ENCODE assay signal across 10 mouse cellular contexts in the genomic region with DNA sequence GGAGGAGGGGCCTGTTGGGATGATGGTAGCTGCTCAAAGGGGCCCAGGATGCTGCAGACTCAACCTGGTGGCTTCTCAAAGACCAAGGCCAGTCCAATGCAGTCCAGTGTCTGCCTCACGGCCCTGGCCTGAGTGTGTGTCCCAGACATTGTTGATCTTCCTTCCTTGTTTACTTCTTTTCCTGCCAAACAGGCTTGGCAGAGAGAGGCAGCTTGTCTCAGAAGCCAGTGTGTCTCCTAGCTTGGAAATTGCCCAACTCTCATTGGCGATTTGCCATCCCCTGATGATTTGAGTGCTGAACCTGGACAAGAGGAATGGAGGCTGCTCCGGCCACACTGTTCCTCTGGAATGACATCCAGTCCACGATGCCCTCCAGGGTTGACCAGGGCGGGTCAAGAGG. TPM values are rescaled to one million over a fixed set of nuclear protein-coding genes. Genes with fewer than 3 reads are reported as not detected.
DNase-seq lines count a peak whose midpoint lies in the region; ATAC-seq and TF ChIP-seq lines count a peak whose summit lies in the region.
"Had no signal": no experiment of that assay in that cellular context is flagged by ENCODE, and none has a peak within 500 bp of the region (broad histone marks: within the 10 kb centered on the region; RNA-seq: fewer than 3 reads in every experiment).

No protein-coding gene starts in this region.

- TF ChIP-seq CTCF in brain, embryonic 14.5 days (IDR thresholded peaks at IDR 0.05; ENCODE audit: borderline replicate concordance, extremely low read depth, insufficient read depth, insufficient read length) = no peak

- 67% methylated on average over 5 of the region's 5 CpGs for WGBS in kidney, embryonic 15.5 days

- no peaks in the 10 kb centered on the region for H3K9me3 ChIP-seq in kidney, embryonic 15.5 days (replicated peaks)
- H3K9me3 ChIP-seq: liver, embryonic 13.5 days had no signal

- H3K4me2 ChIP-seq in kidney, embryonic 15.5 days = no peak overlapping the region
- H3K4me2 ChIP-seq: liver, embryonic 13.5 days had no signal

- H3K4me3 ChIP-seq in kidney, embryonic 15.5 days (replicated peaks) = no peak overlapping the region
- H3K4me3 ChIP-seq: liver, embryonic 13.5 days had no signal

- DNase-seq in kidney, adult 11 months = peak; percentile 91
- DNase-seq in brain, embryonic 14.5 days (ENCODE audit: low read depth) = peak; percentile 75
- peak; percentile 51 for DNase-seq in gastrocnemius, postnatal 25 days
- DNase-seq in layer of hippocampus, adult 9-11 months = peak; percentile 36
- DNase-seq in ovary, postnatal 36 days (ENCODE audit: low spot score) = peak; percentile 78
- DNase-seq in thymus, postnatal 0 days (ENCODE audit: low spot score) = no peak
- DNase-seq: liver, embryonic 13.5 days had no signal

- no peak overlapping the region for H3K9ac ChIP-seq in kidney, embryonic 15.5 days
- H3K9ac ChIP-seq: liver, embryonic 13.5 days had no signal

- TF ChIP-seq POLR2A in brain, embryonic 14.5 days (IDR thresholded peaks at IDR 0.05; ENCODE audit: borderline replicate concordance, extremely low read depth, insufficient read depth, insufficient read length, poor library complexity, severe bottlenecking) = no peak

- no peaks in the 10 kb centered on the region for H3K27me3 ChIP-seq in kidney, embryonic 15.5 days

- ATAC-seq in kidney, embryonic 15.5 days (replicated peaks; ENCODE audit: low FRiP score) = no peak
- no peak for ATAC-seq in megakaryocyte-erythroid progenitor cell, adult 5-6 weeks (replicated peaks; ENCODE audit: low FRiP score, low TSS enrichment, poor library complexity, severe bottlenecking)

- H3K36me3 ChIP-seq in kidney, embryonic 15.5 days = no peaks in the 10 kb centered on the region
- H3K36me3 ChIP-seq: liver, embryonic 13.5 days had no signal

- peaks cover 17% of the 10 kb centered on the region for H3K4me1 ChIP-seq in kidney, embryonic 15.5 days

- no peak overlapping the region for H3K27ac ChIP-seq in kidney, embryonic 15.5 days
- H3K27ac ChIP-seq: liver, embryonic 13.5 days had no signal

RNA-seq across cellular contexts. Expression of gene Herpud1, which starts 27.7 kb away (rescaled TPM):
- 66.7 and 70.0 TPM in 2 replicates for polyA plus RNA-seq in kidney, embryonic 15.5 days (2015; fragmentation: Nextera tagmentation; extraction: Ambion mirVana)
- 56.0 and 69.9 TPM in 2 replicates for polyA plus RNA-seq in brain, embryonic 14.5 days (2012; rRNA removed)
- 10 to 100 TPM; 78.0 to 80.1 TPM for total RNA-seq in gastrocnemius, postnatal 25 days (2021)
- polyA plus RNA-seq in thymus, postnatal 0 days (2015; fragmentation: Nextera tagmentation; extraction: Ambion mirVana) = 78.9 and 83.6 TPM in 2 replicates
- 31.8 and 41.0 TPM in 2 replicates for total RNA-seq in megakaryocyte-erythroid progenitor cell, adult 5-6 weeks (2014; fragmentation: Nextera tagmentation)
- total RNA-seq in megakaryocyte-erythroid progenitor cell, adult 5-6 weeks (2017) = 43.7 and 50.8 TPM in 2 replicates

RNA-seq across cellular contexts. Expression of gene Slc12a3, which starts 29.5 kb away (rescaled TPM):
- 6.1 and 6.4 TPM in 2 replicates for polyA plus RNA-seq in kidney, embryonic 15.5 days (2015; fragmentation: Nextera tagmentation; extraction: Ambion mirVana)
- polyA plus RNA-seq in brain, embryonic 14.5 days (2012; rRNA removed) = 0.29 and 0.41 TPM in 2 replicates
- total RNA-seq in gastrocnemius, postnatal 25 days (2021) = not detected
- 0.12 and 0.21 TPM in 2 replicates for polyA plus RNA-seq in thymus, postnatal 0 days (2015; fragmentation: Nextera tagmentation; extraction: Ambion mirVana)
- total RNA-seq in megakaryocyte-erythroid progenitor cell, adult 5-6 weeks (2014; fragmentation: Nextera tagmentation) = 0.12 and 1.8 TPM in 2 replicates
- total RNA-seq in megakaryocyte-erythroid progenitor cell, adult 5-6 weeks (2017) = not detected in 2 replicates
- polyA plus RNA-seq: liver, embryonic 13.5 days; stomach, embryonic 14.5 days had no signal
